Mouse (Mus musculus) CH12.LX (cell line): ENCODE results near the gene Tcf7l1.

Source experiments
- CTCF ChIP-seq, 2 experiments: IDR thresholded peaks in 1 of 2; conservative IDR thresholded peaks in 1 of 2; 2 replicates each; pipeline ENCODE4 v1.5.1; 2011 to 2012; ENCODE audit warnings: low read depth in 2 of 2, low read length in 2 of 2, improper control_type of control experiment in 1 of 2, inconsistent platforms in 1 of 2, mild to moderate bottlenecking in 1 of 2, moderate library complexity in 1 of 2
- MAZ ChIP-seq: IDR thresholded peaks from 2 replicates; pipeline ENCODE4 v1.6.1; 2012; ENCODE audit warnings: low read depth, mild to moderate bottlenecking, inconsistent platforms, low read length, improper control_type of control experiment, moderate library complexity
- NRF1 ChIP-seq: IDR thresholded peaks from 2 replicates; pipeline ENCODE4 v1.6.1; 2014; ENCODE audit warnings: low read depth, mild to moderate bottlenecking, inconsistent platforms, low read length, improper control_type of control experiment, moderate library complexity
- USF2 ChIP-seq: conservative IDR thresholded peaks from 2 replicates; pipeline ENCODE4 v1.6.1; 2011; ENCODE audit warnings: low read depth, low read length, improper control_type of control experiment
- ZC3H11A ChIP-seq: IDR thresholded peaks from 2 replicates; pipeline ENCODE4 v1.6.1; 2012; ENCODE audit warnings: low read depth, mild to moderate bottlenecking, inconsistent platforms, low read length, improper control_type of control experiment

GRCm38 (mm10) chr6:72673751-72674150 lies 115.3 kb downstream of the Tcf7l1 start:
- TF ChIP-seq CTCF (conservative IDR thresholded peaks at IDR 0.05 in 1 of 2, IDR thresholded peaks at IDR 0.05 in 1 of 2; ENCODE audit: low read depth in 2 of 2, low read length in 2 of 2) (no peak), MAZ (no peak), USF2 (no peak), NRF1 (no peak), ZC3H11A (no peak)
